Mouse (Mus musculus) kidney, adult 2 months (tissue): ENCODE measurements around the gene Gm8994.

ENCODE experiments used
- CTCF ChIP-seq: fragments of 200-500 bp; conservative IDR thresholded peaks from 2 replicates; pipeline ENCODE4 v1.5.1; 2011; ENCODE audit warnings: low read depth, mild to moderate bottlenecking, control low read depth, low read length, moderate library complexity, mixed read lengths; ENCODE audit not compliant: insufficient read depth, insufficient read length
- POLR2A ChIP-seq: fragments of 200-500 bp; IDR thresholded peaks from one replicate; pipeline ENCODE4 v1.6.1; 2011; ENCODE audit warnings: low read depth, low read length, control low read depth

- TF ChIP-seq CTCF (no peak), POLR2A (no peak)
Measured at GRCm38 (mm10) chr6:136291424-136291823, 35.9 kb upstream of the Gm8994 start.
